Mouse (Mus musculus): Measurements from ENCODE around the gene Cmss1. TPM values are rescaled to one million over a fixed set of nuclear protein-coding genes. Genes with fewer than 3 reads are reported as not detected.

The Cmss1 gene
- polyA plus RNA-seq, 1 experiment from 2014 or later: 36.9 TPM

GRCm38 (mm10) chr16:57488661-57489060 is 118.0 kb downstream of the Cmss1 start:
- DNase-seq: no peak

GRCm38 (mm10) chr16:57486266-57486665 is 120.4 kb downstream of the Cmss1 start:
- Histone ChIP-seq H3K27me3 (no peaks in the 10 kb centered on the region), H3K9ac (no peak overlapping the region), H3K27ac (no peak overlapping the region), H3K4me1 (replicated peaks) (no peaks in the 10 kb centered on the region), H3K36me3 (no peaks in the 10 kb centered on the region), H3K4me2 (no peak overlapping the region), H3K4me3 (replicated peaks) (no peak overlapping the region), H3K9me3 (replicated peaks) (no peaks in the 10 kb centered on the region)
- ATAC-seq (ENCODE audit: low read depth): no peak
- DNase-seq: no peak
- WGBS (ENCODE audit: insufficient replicate concordance): 69% methylated on average over 5 of the region's 5 CpGs

More at GRCm38 (mm10) chr16:57488661-57489060, 118.0 kb downstream of the Cmss1 start:
- H3K4me2 ChIP-seq: no peak overlapping the region
- H3K27me3 ChIP-seq: no peaks in the 10 kb centered on the region
- H3K27ac ChIP-seq: no peak overlapping the region
- H3K9me3 ChIP-seq (replicated peaks): no peaks in the 10 kb centered on the region
- ATAC-seq (ENCODE audit: low read depth): no peak
- H3K4me1 ChIP-seq (replicated peaks): no peaks in the 10 kb centered on the region
- no peak overlapping the region for H3K4me3 ChIP-seq (replicated peaks)
- H3K9ac ChIP-seq: no peak overlapping the region
- H3K36me3 ChIP-seq: no peaks in the 10 kb centered on the region

- H3K9me3 ChIP-seq (replicated peaks): no peaks in the 10 kb centered on the region
- no peaks in the 10 kb centered on the region for H3K36me3 ChIP-seq
- 77% methylated on average over 9 of the region's 9 CpGs for WGBS (ENCODE audit: insufficient replicate concordance)
- no peak overlapping the region for H3K9ac ChIP-seq
- no peak for DNase-seq
- H3K4me1 ChIP-seq (replicated peaks): no peaks in the 10 kb centered on the region
- no peak overlapping the region for H3K4me2 ChIP-seq
- no peak overlapping the region for H3K27ac ChIP-seq
- H3K27me3 ChIP-seq: no peaks in the 10 kb centered on the region
- no peak overlapping the region for H3K4me3 ChIP-seq (replicated peaks)
- no peak for ATAC-seq (ENCODE audit: low read depth)
Observed at GRCm38 (mm10) chr16:57485265-57485664, 121.4 kb downstream of the Cmss1 start.

- ATAC-seq (ENCODE audit: low read depth) (no peak), DNase-seq (no peak)
- Histone ChIP-seq H3K36me3 (no peaks in the 10 kb centered on the region), H3K9me3 (replicated peaks) (no peaks in the 10 kb centered on the region), H3K4me1 (replicated peaks) (no peaks in the 10 kb centered on the region), H3K27me3 (no peaks in the 10 kb centered on the region), H3K4me2 (no peak overlapping the region), H3K27ac (no peak overlapping the region), H3K9ac (no peak overlapping the region), H3K4me3 (replicated peaks) (no peak overlapping the region)
- WGBS (ENCODE audit: insufficient replicate concordance): 66% methylated on average over 12 of the region's 12 CpGs
Observed at GRCm38 (mm10) chr16:57484043-57484795, 122.4 kb downstream of the Cmss1 start.

- Histone ChIP-seq H3K27ac (no peak overlapping the region), H3K9ac (no peak overlapping the region), H3K4me2 (no peak overlapping the region), H3K4me1 (replicated peaks) (no peaks in the 10 kb centered on the region), H3K9me3 (replicated peaks) (no peaks in the 10 kb centered on the region), H3K27me3 (no peaks in the 10 kb centered on the region), H3K36me3 (no peaks in the 10 kb centered on the region), H3K4me3 (replicated peaks) (no peak overlapping the region)
- no peak for DNase-seq
- ATAC-seq (ENCODE audit: low read depth): no peak
- 53% methylated on average over 2 of the region's 2 CpGs for WGBS (ENCODE audit: insufficient replicate concordance)
Observed at GRCm38 (mm10) chr16:57483503-57483902, 123.2 kb downstream of the Cmss1 start.

GRCm38 (mm10) chr16:57482911-57483310 is 123.8 kb downstream of the Cmss1 start:
- H3K9ac ChIP-seq: no peak overlapping the region
- no peaks in the 10 kb centered on the region for H3K4me1 ChIP-seq (replicated peaks)
- no peaks in the 10 kb centered on the region for H3K27me3 ChIP-seq
- H3K9me3 ChIP-seq (replicated peaks): no peaks in the 10 kb centered on the region
- H3K4me3 ChIP-seq (replicated peaks): no peak overlapping the region
- no peak overlapping the region for H3K4me2 ChIP-seq
- H3K36me3 ChIP-seq: no peaks in the 10 kb centered on the region
- no peak overlapping the region for H3K27ac ChIP-seq
- WGBS (ENCODE audit: insufficient replicate concordance): 31% methylated on average over 4 of the region's 4 CpGs
- ATAC-seq (ENCODE audit: low read depth): no peak
- DNase-seq: no peak

- H3K4me3 ChIP-seq (replicated peaks): no peak overlapping the region
- DNase-seq (no peak), ATAC-seq (ENCODE audit: low read depth) (no peak)
- no peak overlapping the region for H3K4me2 ChIP-seq
- WGBS (ENCODE audit: insufficient replicate concordance): 32% methylated on average over 6 of the region's 6 CpGs
- H3K27ac ChIP-seq: no peak overlapping the region
- H3K27me3 ChIP-seq: no peaks in the 10 kb centered on the region
- no peak overlapping the region for H3K9ac ChIP-seq
- H3K36me3 ChIP-seq: no peaks in the 10 kb centered on the region
- no peaks in the 10 kb centered on the region for H3K9me3 ChIP-seq (replicated peaks)
- H3K4me1 ChIP-seq (replicated peaks): no peaks in the 10 kb centered on the region
Observed at GRCm38 (mm10) chr16:57482264-57482663, 124.4 kb downstream of the Cmss1 start.

GRCm38 (mm10) chr16:57479776-57480175 is 126.9 kb downstream of the Cmss1 start:
- Histone ChIP-seq H3K9ac (no peak overlapping the region), H3K36me3 (no peaks in the 10 kb centered on the region), H3K9me3 (replicated peaks) (no peaks in the 10 kb centered on the region), H3K4me2 (no peak overlapping the region), H3K27ac (no peak overlapping the region), H3K4me3 (replicated peaks) (no peak overlapping the region), H3K4me1 (replicated peaks) (no peaks in the 10 kb centered on the region), H3K27me3 (no peaks in the 10 kb centered on the region)
- ATAC-seq (ENCODE audit: low read depth) (no peak), DNase-seq (no peak)
- WGBS (ENCODE audit: insufficient replicate concordance): 68% methylated on average over 5 of the region's 5 CpGs

- 81% methylated on average over 2 of the region's 2 CpGs for WGBS (ENCODE audit: insufficient replicate concordance)
Observed at GRCm38 (mm10) chr16:57478451-57478850, 128.2 kb downstream of the Cmss1 start.

GRCm38 (mm10) chr16:57473415-57474085 is 133.1 kb downstream of the Cmss1 start:
- H3K4me3 ChIP-seq (replicated peaks): no peak overlapping the region
- 0 out of 2 replicates have a peak, but pooled peaks cover 4% of the 10 kb centered on the region for H3K4me1 ChIP-seq (replicated peaks)
- H3K27ac ChIP-seq: no peak overlapping the region
- no peak for ATAC-seq (ENCODE audit: low read depth)
- H3K36me3 ChIP-seq: no peaks in the 10 kb centered on the region
- H3K27me3 ChIP-seq: no peaks in the 10 kb centered on the region
- no peak for DNase-seq
- H3K9ac ChIP-seq: no peak overlapping the region
- no peaks in the 10 kb centered on the region for H3K9me3 ChIP-seq (replicated peaks)
- no peak overlapping the region for H3K4me2 ChIP-seq
- WGBS (ENCODE audit: insufficient replicate concordance): 66% methylated on average over 10 of the region's 10 CpGs

More at GRCm38 (mm10) chr16:57478451-57478850, 128.2 kb downstream of the Cmss1 start:
- DNase-seq (no peak), ATAC-seq (ENCODE audit: low read depth) (no peak)
- Histone ChIP-seq H3K4me2 (no peak overlapping the region), H3K27me3 (no peaks in the 10 kb centered on the region), H3K4me1 (replicated peaks) (no peaks in the 10 kb centered on the region), H3K9me3 (replicated peaks) (no peaks in the 10 kb centered on the region), H3K36me3 (no peaks in the 10 kb centered on the region), H3K4me3 (replicated peaks) (no peak overlapping the region), H3K9ac (no peak overlapping the region), H3K27ac (no peak overlapping the region)

GRCm38 (mm10) chr16:57471071-57471470 is 135.6 kb downstream of the Cmss1 start:
- Histone ChIP-seq H3K9ac (no peak overlapping the region), H3K9me3 (replicated peaks) (no peaks in the 10 kb centered on the region), H3K4me2 (no peak overlapping the region), H3K4me1 (replicated peaks) (0 out of 2 replicates have a peak, but pooled peaks cover 4% of the 10 kb centered on the region), H3K27ac (no peak overlapping the region), H3K36me3 (no peaks in the 10 kb centered on the region), H3K4me3 (replicated peaks) (no peak overlapping the region), H3K27me3 (no peaks in the 10 kb centered on the region)
- ATAC-seq (ENCODE audit: low read depth) (no peak), DNase-seq (no peak)
